Mouse (Mus musculus): ENCODE results near the gene Dnajc6.

Dnajc6 gene

DNA sequence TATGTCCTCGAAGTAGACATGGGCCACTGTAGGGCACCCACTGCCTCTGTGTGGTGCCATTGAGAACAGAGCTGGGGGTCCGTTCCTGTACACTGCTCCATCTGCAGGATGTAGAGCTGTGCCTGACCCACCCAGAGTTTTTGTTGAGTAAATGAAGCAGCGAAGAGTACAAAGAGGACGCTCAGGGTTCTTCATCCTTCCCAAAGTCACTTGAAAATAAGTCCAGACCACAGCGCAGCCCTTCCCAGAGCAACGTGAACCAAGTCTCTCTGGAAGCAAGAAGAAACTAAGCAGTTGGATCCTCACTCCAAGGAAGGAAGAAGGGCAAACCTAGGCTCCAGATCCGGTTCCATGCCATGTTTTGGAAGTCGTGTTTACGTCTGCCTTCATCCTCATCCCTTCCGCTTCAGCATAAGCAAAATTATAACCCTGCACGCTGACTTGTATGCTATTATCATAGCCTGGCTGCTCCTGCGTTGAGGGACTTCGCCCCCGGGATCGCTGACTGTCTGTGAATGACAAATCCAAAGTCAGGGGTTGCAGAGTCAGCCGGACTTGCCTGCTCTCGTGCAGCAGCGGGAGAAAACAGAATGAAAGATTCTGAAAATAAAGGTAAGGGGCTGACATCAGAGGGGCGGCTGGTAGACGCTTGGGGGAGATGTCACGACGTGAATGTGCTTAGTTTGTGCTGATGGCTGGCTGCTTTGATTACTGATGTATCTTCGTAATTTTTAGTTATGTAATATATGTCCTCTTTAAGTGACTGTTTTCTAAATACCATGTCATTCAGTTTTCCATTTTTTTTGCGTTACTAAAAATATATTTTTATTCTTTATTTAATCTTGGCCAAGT is 11.3 kb downstream of the Dnajc6 start:
- DNase-seq (ENCODE audit: low spot score): no peak

DNA sequence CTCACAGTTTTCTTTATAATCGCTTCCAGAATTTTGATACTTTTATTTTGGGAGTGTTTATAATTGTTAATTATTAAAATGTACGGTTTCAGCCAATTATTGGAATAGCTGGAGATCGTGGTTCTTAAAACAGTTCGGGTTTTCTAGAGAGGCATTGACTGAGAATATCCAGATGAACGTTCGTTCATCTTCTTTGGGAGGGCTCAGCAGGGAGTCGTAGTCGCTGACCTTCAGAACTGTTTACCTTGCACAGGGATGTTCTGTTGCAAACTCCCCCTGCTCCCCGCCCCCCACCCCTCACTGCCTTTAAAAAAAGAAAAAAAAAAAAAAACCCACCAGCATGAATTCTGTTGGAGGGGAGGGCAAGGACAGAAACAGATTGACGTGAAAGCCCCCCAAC is 12.0 kb downstream of the Dnajc6 start:
- DNase-seq (ENCODE audit: low spot score): no peak

DNA sequence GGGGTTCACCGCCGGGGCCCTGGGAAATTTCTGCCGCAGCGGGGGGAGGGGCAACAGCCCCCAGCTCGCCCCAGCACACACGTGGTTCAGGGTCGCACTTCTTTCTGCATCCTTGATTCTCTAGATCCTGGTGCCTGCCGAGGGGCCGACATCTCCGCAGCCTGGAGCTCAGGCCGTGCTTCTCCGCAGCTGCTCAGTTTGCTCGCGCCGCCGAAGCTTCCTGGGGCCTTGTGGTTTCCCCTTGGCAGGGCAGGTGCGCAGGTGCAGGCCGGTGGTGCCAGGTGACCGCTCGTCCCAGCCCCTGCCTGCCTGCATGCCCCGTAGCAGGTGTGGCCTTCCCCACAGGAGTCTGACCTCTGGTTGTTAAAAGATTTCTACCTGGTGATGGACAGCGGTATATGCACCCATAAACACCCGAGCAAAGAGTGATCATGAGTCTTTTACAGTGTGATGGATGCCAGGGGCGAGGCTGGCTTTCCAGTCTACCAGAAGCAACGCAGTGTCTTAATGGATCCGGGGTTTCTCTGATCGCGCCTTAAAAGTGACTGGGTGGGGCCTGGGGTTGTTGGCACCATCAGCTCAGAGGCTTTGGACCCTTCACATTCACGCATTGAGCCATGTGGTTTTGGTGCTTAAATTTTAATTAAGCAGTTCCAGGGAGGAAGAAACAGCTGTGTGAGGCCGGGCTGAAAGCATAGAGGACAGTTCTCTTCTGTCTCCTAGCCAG is 12.6 kb downstream of the Dnajc6 start:
- no peak for DNase-seq (ENCODE audit: low spot score)

DNA sequence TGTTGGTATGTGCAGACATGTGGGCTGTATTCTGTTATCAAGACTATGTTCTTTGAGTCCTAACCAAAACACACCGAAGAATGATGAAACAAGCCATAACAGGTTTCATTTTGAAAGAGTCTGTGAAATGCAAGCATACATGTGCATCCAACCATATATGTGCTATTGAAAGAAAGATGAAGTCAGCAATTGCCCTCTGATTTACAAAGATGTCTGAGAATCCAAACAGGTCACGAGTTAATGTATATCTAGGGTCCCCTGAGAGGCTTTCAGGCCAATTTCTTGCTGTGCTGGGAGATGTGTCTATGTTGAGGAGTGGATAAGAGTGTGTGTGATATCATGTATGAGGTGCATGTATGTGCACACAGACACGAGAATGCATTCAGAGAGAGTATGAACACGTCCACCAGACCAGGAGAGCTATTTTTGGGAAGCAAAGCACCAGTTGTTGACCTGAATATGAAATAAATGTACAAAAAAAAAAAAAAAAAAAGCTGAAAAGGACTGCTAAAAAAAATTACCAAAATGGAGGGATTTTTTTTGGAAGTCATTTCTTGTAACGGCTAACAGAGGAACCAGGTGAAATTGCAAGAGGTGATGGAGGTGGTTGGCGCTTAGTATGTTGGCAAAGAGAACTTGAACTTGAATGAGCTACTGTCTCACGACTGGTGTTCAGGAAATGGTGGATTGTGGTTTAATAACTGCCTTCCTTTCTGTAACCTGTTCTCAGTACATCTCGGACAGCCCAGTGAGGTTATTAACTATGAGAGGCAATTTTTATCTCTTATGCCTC is 13.9 kb downstream of the Dnajc6 start:
- DNase-seq (ENCODE audit: low spot score): no peak

DNA sequence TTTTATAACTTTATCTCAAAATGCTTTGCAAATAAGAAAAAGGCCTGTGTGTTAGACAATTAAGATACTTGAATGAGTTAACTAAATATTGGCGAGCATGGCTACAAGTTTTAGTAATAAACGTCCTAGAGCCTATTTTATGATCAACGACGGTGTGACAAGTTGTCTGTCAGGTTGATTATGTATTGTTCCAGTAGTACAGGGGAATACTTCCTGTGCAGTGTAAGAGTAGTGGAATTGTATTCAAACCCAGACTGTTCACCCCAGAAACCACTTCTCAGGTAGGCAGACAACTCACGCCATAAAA is 14.4 kb downstream of the Dnajc6 start:
- no peak for DNase-seq (ENCODE audit: low spot score)

DNA sequence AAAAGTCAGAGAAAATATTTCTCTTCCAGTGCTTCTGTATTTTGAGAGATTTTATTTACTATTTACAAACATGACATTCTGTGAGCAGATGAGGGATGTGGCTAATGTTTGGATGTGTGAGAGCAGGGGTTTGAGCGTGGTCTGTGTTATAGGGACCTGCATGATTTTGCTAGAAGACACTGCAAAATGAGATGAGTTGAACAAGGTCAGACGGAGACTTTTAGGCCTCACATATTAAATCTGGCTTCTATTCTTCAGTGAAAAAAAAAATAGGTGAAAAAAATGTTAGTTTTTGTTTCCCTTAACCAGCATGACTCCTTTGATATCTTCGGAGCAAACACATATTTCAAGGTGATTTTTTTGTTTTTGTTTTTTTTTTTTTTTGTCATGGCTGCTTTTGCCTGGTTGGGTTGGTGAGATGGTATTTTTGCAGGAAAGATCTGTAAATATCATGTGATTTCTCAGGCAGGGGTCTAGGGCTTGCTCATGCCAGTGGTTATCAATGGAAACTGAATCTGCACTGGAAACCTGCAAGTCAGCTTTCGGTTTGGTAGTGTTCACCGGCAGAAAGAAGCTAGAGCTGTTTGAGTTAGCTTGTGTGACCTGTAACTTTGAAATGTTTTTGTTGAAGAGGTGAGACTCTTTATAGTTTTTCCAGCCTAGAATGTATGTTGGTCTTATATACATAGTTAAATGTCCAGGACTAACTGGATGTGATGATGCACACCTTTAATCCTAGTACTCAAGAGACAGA is 15.5 kb downstream of the Dnajc6 start:
- no peak for DNase-seq (ENCODE audit: low spot score)

DNA sequence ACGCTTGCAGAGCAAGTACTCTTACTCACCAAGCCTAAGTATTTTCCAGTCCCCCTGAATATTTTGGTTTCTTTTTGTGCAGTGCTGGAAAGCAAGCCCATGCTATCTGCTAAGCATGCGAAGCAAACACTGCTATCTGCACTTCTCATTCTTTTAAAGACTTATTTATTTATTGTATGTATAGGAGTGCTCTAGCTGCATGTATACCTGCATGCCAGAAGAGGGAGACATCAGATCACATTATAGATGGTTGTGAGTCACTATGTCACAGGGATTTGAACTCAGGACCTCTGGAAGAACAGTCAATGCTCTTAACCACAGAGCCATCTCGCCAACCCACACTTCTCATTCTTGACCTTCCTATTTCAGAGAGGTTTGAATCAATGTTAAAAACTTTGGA is 16.8 kb downstream of the Dnajc6 start:
- no peak for DNase-seq (ENCODE audit: low spot score)

DNA sequence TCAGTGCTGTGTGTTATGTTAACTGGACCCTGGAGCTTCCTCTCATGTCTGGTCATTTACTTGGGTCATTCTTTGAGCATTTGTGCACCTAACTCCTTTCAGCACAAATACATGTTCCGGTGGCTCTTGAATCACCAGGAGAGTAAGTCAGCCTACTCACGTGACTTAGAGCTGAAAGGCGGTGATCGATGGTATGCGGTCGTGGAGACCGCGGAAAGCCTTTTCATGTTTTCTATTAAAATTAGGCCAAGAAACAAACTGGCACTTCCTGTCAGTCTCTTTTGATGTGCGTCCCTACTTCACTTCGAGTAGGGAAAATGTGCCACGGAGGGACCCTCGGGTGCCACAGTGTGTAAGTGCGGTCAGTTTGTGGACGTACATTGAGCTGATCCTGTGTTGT is 19.4 kb downstream of the Dnajc6 start:
- no peak for DNase-seq (ENCODE audit: low spot score)

DNA sequence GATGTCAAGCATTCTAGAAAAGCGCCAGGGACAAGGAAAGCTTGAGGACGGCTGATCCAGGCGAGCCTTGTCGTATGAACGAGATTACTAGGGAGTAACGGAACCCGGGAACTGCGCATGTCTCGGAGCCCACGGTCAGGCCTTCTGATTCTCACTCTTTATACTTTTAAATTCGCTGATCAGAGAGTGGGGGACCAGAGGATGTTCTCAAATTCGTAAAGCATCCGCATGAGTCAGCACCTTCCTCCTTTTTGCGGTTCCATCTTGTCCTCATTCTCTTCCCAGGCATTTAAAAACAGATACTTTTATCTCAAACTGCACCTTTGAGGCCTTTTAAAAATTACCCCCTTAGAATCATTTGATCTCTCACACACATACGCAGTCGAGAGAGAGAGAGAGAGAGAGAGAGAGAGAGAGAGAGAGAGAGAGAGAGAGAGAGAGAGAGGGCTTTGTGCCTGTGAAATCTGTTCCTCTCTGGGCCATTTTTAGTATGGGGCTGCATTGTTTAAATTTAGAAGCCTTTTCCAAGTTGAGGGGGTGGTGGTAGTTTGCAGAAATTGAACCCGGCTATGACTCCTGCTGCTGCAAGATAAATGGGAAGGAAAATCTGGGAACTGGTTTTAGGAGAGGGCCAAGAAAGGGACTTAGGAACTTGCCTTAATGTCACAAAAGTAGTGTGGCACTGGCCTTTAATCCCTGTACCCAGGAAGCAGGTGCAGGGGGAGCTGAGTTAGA is 20.2 kb downstream of the Dnajc6 start:
- no peak for DNase-seq (ENCODE audit: low spot score)

DNA sequence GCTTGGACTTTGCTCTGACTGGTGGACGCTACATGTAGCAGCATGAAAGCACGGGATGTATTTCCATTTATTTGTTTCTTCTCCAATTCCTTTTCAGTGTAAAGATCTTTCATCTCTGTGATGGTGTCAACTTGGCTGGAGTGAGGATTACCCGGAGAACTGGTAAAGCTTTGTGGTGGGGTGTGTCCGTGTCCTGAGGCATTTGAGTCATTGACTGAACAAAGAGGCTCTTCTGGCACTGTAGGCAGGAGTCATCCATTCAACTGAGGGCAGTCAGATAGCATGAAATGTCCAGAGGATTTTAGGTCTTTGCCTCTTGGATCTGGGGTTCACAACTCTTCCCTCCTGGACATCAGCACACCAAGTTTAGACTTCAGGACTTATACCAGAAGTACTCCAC is 35.5 kb downstream of the Dnajc6 start:
- DNase-seq (ENCODE audit: low spot score): no peak

DNA sequence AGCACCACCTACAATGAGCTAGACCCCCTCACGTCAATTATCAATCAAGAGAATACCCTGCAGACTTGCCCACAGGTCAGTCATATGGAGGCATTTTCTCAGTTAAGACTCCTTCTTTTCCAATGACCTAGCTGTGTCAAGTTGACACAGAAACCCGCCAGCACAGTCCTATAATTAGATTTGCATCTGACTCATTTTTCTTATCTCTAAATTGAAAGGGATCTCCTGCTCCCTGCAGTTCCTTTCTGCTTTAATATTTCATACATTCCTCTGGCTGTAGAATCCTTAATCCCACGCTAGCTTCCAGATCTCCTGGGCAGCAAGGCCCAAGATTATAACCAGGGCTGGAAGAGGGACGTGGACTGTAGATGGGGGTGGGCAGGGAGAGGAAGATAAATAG is 44.1 kb downstream of the Dnajc6 start:
- DNase-seq (ENCODE audit: low spot score): no peak

DNA sequence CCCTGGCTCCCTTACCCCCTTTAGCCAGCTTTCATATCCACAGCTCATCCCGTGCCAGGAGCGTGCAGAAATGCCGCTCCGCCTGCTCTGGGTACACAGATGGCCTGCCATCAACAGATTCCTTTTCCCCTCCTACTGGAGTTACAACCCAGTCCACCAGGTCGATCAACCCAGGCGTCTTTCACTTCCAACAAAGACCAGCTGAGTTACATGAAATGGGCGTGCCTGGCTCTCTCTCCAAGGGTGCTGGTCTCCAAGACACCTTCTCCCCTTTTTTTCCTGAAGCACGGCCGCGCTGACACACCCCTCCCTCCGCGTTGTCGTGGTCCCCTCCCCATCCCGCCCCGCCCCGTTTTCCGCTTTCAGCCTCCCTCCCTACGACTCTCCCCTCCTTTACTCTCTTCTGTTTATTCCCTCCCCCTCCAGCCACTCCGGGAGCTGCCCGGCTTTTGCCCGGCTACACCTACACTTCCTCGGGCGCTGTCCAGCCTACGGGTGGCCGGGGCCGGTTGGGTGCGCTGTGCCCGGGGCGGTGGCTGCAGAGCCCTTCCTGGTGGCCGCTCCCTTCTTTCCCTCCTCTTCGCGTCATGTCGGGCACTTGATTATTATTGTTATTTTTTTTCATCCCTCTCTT is 53.6 kb downstream of the Dnajc6 start:
- no peak for DNase-seq (ENCODE audit: low spot score)

DNA sequence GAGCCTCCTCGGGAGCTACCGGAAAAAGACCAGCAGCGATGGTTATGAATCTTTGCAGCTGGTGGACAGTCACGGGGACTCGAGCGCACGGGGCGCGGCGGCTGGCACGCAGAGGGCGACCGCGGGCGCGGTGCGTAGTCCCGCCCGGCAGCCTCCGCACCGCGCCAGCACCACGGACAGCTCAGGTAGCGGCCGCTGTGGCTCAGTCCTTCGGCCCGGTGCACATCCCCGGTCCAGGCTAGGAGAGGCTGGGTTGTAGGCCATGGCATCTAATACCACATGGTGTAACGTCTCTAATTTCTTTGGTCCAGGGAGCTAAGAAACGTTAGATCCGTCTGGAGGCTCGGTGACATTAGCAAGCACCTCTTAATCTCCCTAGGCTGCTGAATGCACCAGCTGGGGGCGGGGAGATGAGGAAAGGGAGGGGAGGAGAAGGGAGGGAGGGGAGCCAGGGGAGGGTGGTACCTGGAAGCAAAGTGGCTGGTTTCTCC is 54.3 kb downstream of the Dnajc6 start:
- no peak for DNase-seq (ENCODE audit: low spot score)

DNA sequence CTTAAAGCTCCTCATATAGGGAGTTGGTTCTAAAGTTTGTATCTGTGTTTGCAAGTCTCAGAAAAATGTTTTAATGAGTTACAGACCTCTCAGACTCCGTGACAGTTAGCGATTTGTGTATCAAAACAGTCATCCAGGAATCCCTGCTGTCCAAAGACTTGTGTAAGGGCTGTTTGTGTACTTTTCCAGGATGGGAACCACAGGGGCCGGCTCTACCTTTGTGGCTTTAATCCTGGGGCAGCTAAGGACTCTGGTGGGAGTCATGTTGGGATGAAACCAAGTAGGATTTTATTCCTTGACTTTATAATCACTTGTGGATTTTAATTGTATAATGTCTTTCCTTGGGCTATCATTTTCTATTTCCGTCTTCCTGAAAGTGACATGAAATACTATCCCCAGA is 55.0 kb downstream of the Dnajc6 start:
- no peak for DNase-seq (ENCODE audit: low spot score)

DNA sequence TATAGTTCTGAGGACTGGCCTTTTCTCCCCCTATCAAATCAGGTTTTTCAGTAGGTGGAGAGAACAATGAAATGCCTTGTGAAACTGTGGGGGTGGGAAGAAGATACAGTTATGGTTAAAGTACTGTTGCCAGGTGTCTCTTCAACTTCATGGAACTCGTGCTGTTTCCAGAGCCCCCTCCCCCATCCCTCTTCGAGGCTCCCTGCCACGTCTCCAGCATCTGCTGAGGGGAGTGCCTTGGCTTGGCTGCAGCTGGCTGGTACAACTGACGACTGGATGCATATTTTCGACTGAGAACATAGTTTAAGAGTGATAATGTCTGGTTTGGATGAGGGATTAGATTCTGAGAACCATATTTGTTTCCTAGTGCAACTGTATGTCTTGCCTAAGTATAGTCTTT is 55.9 kb downstream of the Dnajc6 start:
- DNase-seq (ENCODE audit: low spot score): no peak

DNA sequence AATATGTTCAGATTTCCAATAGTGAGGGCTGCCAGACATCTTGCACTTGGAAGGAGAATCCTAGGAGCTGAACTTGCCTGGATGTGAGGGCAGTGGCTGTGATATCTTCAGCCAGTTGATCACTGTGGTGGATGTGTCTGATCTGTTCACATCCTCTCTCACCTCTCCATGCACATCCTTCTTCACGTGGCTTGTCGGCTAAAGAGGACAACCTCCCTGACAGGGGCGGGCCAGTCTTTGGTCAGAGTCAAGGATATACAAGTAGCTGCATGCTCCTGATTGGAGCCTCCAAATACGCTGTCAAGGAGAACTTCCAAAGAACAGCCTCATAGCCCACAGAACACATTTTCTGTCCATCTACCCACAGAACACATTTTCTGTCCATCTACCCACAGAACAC is 58.6 kb downstream of the Dnajc6 start:
- DNase-seq (ENCODE audit: low spot score): no peak

DNA sequence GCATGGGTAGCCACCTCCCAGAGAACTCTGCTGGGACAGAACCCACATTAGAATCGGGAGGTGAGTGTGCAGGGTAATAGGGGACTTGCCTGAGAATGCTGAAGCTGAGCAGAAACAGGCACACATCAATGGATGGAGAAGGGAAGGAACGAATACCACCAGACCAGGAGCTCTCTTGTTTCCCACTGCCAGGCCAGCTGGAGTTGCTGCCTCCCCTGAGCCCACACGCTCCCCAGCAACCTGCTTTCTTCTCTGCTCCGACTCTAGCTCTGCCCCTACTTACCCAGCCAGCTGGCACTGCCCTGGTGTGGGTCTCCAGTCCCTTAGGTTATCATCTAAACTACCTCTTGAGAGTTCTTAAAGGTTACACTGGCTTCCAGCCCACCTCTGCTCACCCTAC is 63.7 kb downstream of the Dnajc6 start:
- DNase-seq (ENCODE audit: low spot score): no peak

DNA sequence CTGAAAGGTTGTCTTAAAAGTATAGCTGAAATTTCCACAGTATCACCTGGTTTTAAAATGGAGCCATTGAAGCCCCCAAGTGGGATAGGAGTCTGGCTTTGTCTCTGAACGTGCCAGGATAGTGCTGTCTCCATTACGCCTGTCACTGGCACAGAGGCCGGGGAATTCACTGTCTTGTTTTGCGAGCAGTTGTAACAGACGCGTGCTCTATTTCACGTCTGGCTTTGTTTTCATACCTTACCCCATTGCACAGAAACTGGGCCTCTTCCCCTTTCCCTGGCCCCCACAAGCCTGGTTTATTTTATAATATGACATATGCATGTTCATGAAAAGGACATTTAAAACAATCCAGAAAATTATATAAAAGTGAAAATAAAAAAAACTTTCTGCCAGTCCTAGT is 66.4 kb downstream of the Dnajc6 start:
- no peak for DNase-seq (ENCODE audit: low spot score)

DNA sequence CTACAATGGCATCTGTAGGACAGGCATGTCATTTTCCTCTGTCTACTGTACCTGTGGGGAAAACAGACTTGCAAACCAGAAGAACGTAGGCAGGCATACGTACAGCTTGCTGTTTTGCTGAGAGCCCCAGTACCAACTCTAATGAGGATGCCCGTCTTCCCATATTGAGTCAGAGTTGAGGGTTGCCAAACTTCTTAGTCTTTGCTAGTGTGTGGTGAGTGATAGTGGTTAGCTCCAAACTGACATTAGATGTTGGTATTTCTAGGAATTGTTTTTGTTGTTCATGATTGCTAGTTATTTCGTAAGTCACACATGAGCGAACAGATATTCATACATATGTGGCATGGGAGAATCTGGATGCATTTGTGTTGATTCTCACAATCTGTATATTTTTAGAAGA is 67.2 kb downstream of the Dnajc6 start:
- no peak for DNase-seq (ENCODE audit: low spot score)

DNA sequence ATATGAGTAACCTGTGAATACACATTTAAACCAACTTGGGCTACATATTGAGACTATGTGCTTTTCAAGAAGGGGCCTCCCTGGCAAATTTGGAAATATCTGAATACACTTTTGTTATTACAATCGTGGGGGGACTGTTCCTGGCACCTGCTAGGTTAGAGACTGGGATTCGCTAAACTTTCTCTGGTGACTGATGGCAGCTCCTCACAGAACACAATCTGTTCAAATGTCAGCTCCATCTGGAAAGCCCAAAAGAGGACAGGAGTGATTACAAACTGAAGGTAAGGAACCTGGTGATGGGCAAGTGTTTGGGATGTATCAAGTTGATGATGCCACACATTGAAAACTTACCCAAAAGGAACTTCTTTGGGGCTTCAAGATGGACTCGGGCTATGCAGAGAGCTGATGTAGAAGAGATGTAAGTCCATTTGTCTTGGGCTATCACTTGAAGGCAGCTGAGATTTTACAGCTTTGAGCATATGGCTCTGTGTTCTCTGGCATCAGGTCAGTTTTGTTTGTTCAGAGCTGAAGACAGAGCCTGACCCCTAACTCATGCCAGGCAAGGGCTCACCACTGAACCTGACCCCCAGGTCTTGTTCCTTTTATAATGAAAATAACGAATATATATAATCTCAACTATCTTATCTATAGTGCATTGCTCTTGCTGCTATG is 68.4 kb downstream of the Dnajc6 start:
- no peak for DNase-seq (ENCODE audit: low spot score)
